Mouse (Mus musculus) lung, postnatal 0 days (tissue): ENCODE results near the gene Tas2r119. TPM values are rescaled to one million over a fixed set of nuclear protein-coding genes. Genes with fewer than 3 reads are reported as not detected.

Experiments
- ATAC-seq: fragments of 200-750 bp; cut with Nextera tagmentation; 2 replicates; pipeline ENCODE4 v1.8.0; 2017; ENCODE audit warnings: moderate library complexity
- DNase-seq: peaks from one replicate; pipeline ENCODE4 v3.0.0-alpha.2; 2016; ENCODE audit warnings: low spot score
- H3K27ac ChIP-seq: fragments of 300-500 bp; sonication (generic); 2 replicates; pipeline ENCODE4 v1.5.1; 2014; ENCODE audit warnings: antibody characterized with exemption, mild to moderate bottlenecking, low read length, mixed read lengths
- H3K27me3 ChIP-seq: fragments of 300-500 bp; sonication (generic); replicated peaks from 2 replicates; pipeline ENCODE4 v1.6.1; 2014; ENCODE audit warnings: low read length, mixed read lengths; ENCODE audit not compliant: insufficient read depth
- H3K36me3 ChIP-seq: fragments of 300-500 bp; sonication (generic); 2 replicates; pipeline ENCODE4 v1.6.1; 2014; ENCODE audit warnings: low read length, mixed read lengths; ENCODE audit not compliant: insufficient read depth
- H3K4me1 ChIP-seq: fragments of 300-500 bp; sonication (generic); 2 replicates; pipeline ENCODE4 v1.6.1; 2014; ENCODE audit warnings: antibody characterized with exemption, low read depth, low read length, mixed read lengths; ENCODE audit not compliant: insufficient read depth
- H3K4me2 ChIP-seq: fragments of 300-500 bp; sonication (generic); replicated peaks from 2 replicates; pipeline ENCODE4 v1.6.1; 2014; ENCODE audit warnings: low read depth, mild to moderate bottlenecking, low read length, moderate library complexity, mixed read lengths
- H3K4me3 ChIP-seq: fragments of 300-500 bp; sonication (generic); 2 replicates; pipeline ENCODE4 v1.5.1; 2014; ENCODE audit warnings: low read depth, low read length
- H3K9ac ChIP-seq: fragments of 300-500 bp; sonication (generic); replicated peaks from 2 replicates; pipeline ENCODE4 v1.6.1; 2014; ENCODE audit warnings: low read depth, mild to moderate bottlenecking
- H3K9me3 ChIP-seq: fragments of 300-500 bp; sonication (generic); 2 replicates; pipeline ENCODE4 v1.6.1; 2016; ENCODE audit warnings: low read length, mixed read lengths
- CTCF ChIP-seq: IDR thresholded peaks from 2 replicates; pipeline ENCODE4 v1.5.1; 2016; ENCODE audit warnings: antibody characterized with exemption, mild to moderate bottlenecking
- EP300 ChIP-seq: IDR thresholded peaks from 2 replicates; pipeline ENCODE4 v1.6.1; 2016; ENCODE audit warnings: antibody characterized with exemption, mild to moderate bottlenecking, control low read depth
- WGBS: fragments of 180-500 bp; shearing (Covaris S2); extraction: QIAGEN DNeasy Blood & Tissue Kit; methylation state at CpG from one replicate; pipeline ENCODE4 v1.1.7; 2014; 5-methylcytosine and 5-hydroxymethylcytosine counted together
- polyA plus RNA-seq: library from polyadenylated mRNA; unstranded; fragments of >200 nt; fragmentation: Nextera tagmentation; extraction: Ambion mirVana; gene quantifications from 2 replicates; pipeline ENCODE4 v1.2.1, GENCODE M21; 2015

Tas2r119 gene
- not detected in 2 replicates for polyA plus RNA-seq

DNA sequence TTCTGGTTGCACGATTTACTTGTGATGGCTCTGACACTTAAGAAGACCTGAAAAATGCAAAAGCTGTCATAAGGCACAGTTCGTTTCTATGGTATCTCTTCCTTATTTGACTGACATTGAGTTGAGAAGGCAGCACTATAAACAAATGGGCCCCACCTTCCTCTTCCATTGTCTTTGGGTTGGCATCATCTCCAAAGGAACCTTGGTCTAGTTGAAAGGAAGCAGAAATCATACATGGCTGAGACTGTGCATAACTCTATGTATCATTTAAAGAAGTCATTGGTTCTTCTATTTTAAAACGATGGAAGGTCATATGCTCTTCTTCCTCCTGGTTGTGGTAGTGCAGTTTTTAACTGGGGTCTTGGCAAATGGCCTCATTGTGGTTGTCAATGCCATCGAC, at the start of gene Tas2r119:
Gene Tas2r119 (plus strand): TSS at position 301 of the 400 bp plus-strand sequence.
- H3K4me2 ChIP-seq: no peak within 1 kb of the TSS
- H3K9me3 ChIP-seq: no peaks in the 10 kb centered on the region
- TF ChIP-seq CTCF (no peak), EP300 (no peak)
- no peak for ATAC-seq
- H3K27me3 ChIP-seq: no peaks in the 10 kb centered on the region
- no peak within 1 kb of the TSS for H3K9ac ChIP-seq
- no peak within 1 kb of the TSS for H3K4me3 ChIP-seq
- 79% methylated on average over 4 of the region's 4 CpGs for WGBS
- H3K27ac ChIP-seq: no peak within 1 kb of the TSS
- no peak for DNase-seq
- no peaks in the 10 kb centered on the region for H3K4me1 ChIP-seq
- H3K36me3 ChIP-seq: no peaks in the 10 kb centered on the region

DNA sequence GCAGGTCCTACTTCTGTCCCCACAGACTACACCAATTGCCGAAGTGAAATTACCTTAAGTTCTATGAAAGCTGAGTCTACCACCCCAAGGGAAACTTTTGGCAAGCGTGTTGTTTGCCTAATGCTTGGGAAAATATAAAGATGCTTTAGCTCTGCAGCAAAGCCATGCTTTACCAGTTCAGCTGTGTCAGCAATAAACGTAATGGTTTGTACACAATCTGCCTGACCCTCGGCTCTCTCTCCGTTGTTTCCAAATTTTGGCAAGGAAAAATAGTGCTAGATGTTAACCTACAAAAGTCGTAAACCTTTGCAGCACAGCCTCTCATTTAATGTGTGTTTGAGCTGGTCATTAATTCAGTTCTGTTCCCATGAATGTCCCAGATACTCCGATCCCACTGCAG, 44.8 kb upstream of the Tas2r119 start:
- TF ChIP-seq CTCF (no peak), EP300 (no peak)
- DNase-seq (no peak), ATAC-seq (no peak)
- Histone ChIP-seq H3K36me3 (no peaks in the 10 kb centered on the region), H3K4me3 (no peak overlapping the region), H3K4me1 (no peaks in the 10 kb centered on the region), H3K27me3 (no peaks in the 10 kb centered on the region), H3K27ac (no peak overlapping the region), H3K9ac (no peak overlapping the region), H3K4me2 (no peak overlapping the region), H3K9me3 (no peaks in the 10 kb centered on the region)
- 65% methylated on average over 7 of the region's 7 CpGs for WGBS

DNA sequence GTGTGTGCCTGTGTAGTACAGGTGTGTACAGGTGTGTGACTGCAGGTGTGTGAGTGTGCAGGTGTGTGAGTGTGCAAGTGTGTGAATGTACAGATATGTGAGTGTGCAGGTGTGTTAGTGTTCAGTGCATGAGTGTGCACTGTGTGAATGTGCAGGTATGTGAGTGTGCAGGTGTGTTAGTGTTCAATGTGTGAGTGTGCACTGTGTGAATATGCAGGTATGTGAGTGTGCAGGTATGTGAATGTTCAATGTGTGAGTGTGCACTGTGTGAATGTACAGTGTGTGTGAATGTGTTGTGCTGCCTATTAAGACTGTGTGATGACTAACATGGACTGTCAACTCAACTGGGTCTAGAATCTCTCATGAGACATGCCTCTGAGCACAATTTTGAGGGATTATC, 35.4 kb upstream of the Tas2r119 start:
- no peaks in the 10 kb centered on the region for H3K4me1 ChIP-seq
- no peaks in the 10 kb centered on the region for H3K36me3 ChIP-seq
- no peak overlapping the region for H3K4me3 ChIP-seq
- no peaks in the 10 kb centered on the region for H3K9me3 ChIP-seq
- ATAC-seq (no peak), DNase-seq (no peak)
- no peak overlapping the region for H3K27ac ChIP-seq
- H3K27me3 ChIP-seq: no peaks in the 10 kb centered on the region
- no peak for TF ChIP-seq EP300
- TF ChIP-seq CTCF: no peak
- no peak overlapping the region for H3K4me2 ChIP-seq
- no peak overlapping the region for H3K9ac ChIP-seq

GRCm38 (mm10) chr15:32144269-32144668, 32.8 kb upstream of the Tas2r119 start:
- WGBS: 42% methylated on average over 3 of the region's 3 CpGs
- TF ChIP-seq CTCF: no peak
- Histone ChIP-seq H3K4me3 (no peak overlapping the region), H3K9ac (no peak overlapping the region), H3K27ac (no peak overlapping the region), H3K27me3 (no peaks in the 10 kb centered on the region), H3K4me1 (no peaks in the 10 kb centered on the region), H3K4me2 (no peak overlapping the region), H3K36me3 (no peaks in the 10 kb centered on the region), H3K9me3 (no peaks in the 10 kb centered on the region)
- no peak for ATAC-seq
- no peak for DNase-seq

- no peak overlapping the region for H3K4me2 ChIP-seq
- H3K9me3 ChIP-seq: no peaks in the 10 kb centered on the region
- DNase-seq (no peak), ATAC-seq (no peak)
- H3K27me3 ChIP-seq: no peaks in the 10 kb centered on the region
- no peaks in the 10 kb centered on the region for H3K36me3 ChIP-seq
- no peak for TF ChIP-seq CTCF
- TF ChIP-seq EP300: no peak
- WGBS: 81% methylated on average over 2 of the region's 2 CpGs
- H3K4me3 ChIP-seq: no peak overlapping the region
- H3K27ac ChIP-seq: no peak overlapping the region
- H3K9ac ChIP-seq: no peak overlapping the region
- H3K4me1 ChIP-seq: no peaks in the 10 kb centered on the region
Observed at GRCm38 (mm10) chr15:32153404-32153803, 23.7 kb upstream of the Tas2r119 start.

GRCm38 (mm10) chr15:32153857-32154449, 23.1 kb upstream of the Tas2r119 start:
- WGBS: 58% methylated on average over 11 of the region's 11 CpGs
- H3K9me3 ChIP-seq: no peaks in the 10 kb centered on the region
- H3K27me3 ChIP-seq: no peaks in the 10 kb centered on the region
- H3K4me1 ChIP-seq: no peaks in the 10 kb centered on the region
- no peaks in the 10 kb centered on the region for H3K36me3 ChIP-seq
- ATAC-seq: no peak
- no peak for TF ChIP-seq CTCF
- no peak for TF ChIP-seq EP300
- no peak overlapping the region for H3K9ac ChIP-seq
- H3K4me3 ChIP-seq: no peak overlapping the region
- no peak for DNase-seq
- no peak overlapping the region for H3K4me2 ChIP-seq
- H3K27ac ChIP-seq: no peak overlapping the region

DNA sequence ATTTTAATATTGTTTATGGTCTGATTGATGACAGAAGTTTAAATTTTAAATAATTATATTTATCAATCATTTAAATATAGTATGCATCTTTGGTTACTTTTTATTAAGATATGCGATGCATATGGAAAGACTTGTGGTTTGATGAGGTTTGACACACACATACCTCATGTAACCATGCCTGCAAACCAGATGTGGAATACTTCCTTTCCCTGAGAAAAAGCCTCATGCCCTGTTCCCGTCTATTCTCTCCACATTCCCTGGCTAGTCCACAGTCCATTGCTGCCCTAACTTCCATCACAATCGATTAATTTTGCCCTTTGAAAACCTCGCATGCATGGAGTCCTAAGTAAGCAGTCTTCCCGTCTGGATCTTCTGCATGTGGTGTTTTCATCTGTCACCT, 21.0 kb upstream of the Tas2r119 start:
- WGBS: 78% methylated on average over 5 of the region's 5 CpGs
- Histone ChIP-seq H3K4me1 (no peaks in the 10 kb centered on the region), H3K27ac (no peak overlapping the region), H3K9ac (no peak overlapping the region), H3K9me3 (no peaks in the 10 kb centered on the region), H3K36me3 (no peaks in the 10 kb centered on the region), H3K4me3 (no peak overlapping the region), H3K27me3 (no peaks in the 10 kb centered on the region), H3K4me2 (no peak overlapping the region)
- ATAC-seq: no peak
- no peak for DNase-seq
- TF ChIP-seq CTCF: no peak
- TF ChIP-seq EP300: no peak
